8 mouse cellular contexts compared by ENCODE assay signal in the genomic region with DNA sequence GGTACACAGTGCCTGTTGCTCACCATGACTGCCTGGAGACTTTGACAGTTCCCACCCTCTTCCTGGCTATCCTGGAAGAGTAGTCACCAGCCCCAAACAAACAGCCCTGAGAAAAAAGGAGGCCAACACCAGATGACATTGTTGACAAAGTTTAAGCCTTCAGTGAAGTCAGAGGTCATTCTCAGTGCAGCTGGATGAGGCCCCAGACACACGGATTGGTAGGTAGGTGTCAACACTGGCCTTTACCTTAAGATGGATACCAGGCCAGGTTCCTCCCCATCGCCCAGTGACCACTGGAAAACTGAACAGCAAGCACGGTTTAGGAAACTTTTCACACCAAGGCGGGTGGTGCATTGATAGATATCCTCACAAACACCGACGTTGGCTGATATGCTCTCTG. TPM values are rescaled to one million over a fixed set of nuclear protein-coding genes. Genes with fewer than 3 reads are reported as not detected.
DNase-seq lines count a peak whose midpoint lies in the region; ATAC-seq and TF ChIP-seq lines count a peak whose summit lies in the region.

No protein-coding gene starts in this region.

- DNase-seq in gastrocnemius, adult 2 months = no peak
- no peak for DNase-seq in gastrocnemius, adult 18-20 months (ENCODE audit: low spot score)
- DNase-seq in MN1 (ENCODE audit: low spot score) = no peak
- no peak for DNase-seq in left cerebral cortex, adult 18-20 months (ENCODE audit: low spot score in 2 of 2)
- DNase-seq in adrenal gland, postnatal 36 days = no peak

- H3K27me3 ChIP-seq in E14TG2a.4 (ENCODE audit: insufficient read depth, low read length) = peaks cover 59% of the 10 kb centered on the region
- H3K27me3 ChIP-seq in heart, embryonic 14.5 days (ENCODE audit: control insufficient read depth, insufficient read depth, low read length) = no peaks in the 10 kb centered on the region
- H3K27me3 ChIP-seq in liver, embryonic 15.5 days = no peaks in the 10 kb centered on the region

- H3K9ac ChIP-seq in heart, embryonic 14.5 days (ENCODE audit: low read length) = peak overlapping the region; percentile 74
- H3K9ac ChIP-seq in liver, embryonic 15.5 days = peak overlapping the region; percentile 44

- WGBS in heart, embryonic 14.5 days = 11% methylated on average over 6 of the region's 6 CpGs
- 15% methylated on average over 6 of the region's 6 CpGs for WGBS in liver, embryonic 15.5 days (ENCODE audit: insufficient replicate concordance)

- H3K36me3 ChIP-seq in E14TG2a.4 (ENCODE audit: insufficient read depth, low read length) = no peaks in the 10 kb centered on the region
- no peaks in the 10 kb centered on the region for H3K36me3 ChIP-seq in heart, embryonic 14.5 days (ENCODE audit: control insufficient read depth, insufficient read depth, low read length)
- no peaks in the 10 kb centered on the region for H3K36me3 ChIP-seq in liver, embryonic 15.5 days (replicated peaks)

- intact Hi-C loops in gastrocnemius, adult 2 months (cut with DNase I) = no loop called here

- TF ChIP-seq CTCF in gastrocnemius, adult 2 months (IDR thresholded peaks at IDR 0.05) = no peak
- no peak for TF ChIP-seq CTCF in E14TG2a.4 (conservative IDR thresholded peaks at IDR 0.05; ENCODE audit: low read length)

- H3K4me2 ChIP-seq in heart, embryonic 14.5 days (ENCODE audit: low read length) = peak overlapping the region; percentile 75
- H3K4me2 ChIP-seq in liver, embryonic 15.5 days = peak overlapping the region; percentile 80

- peaks cover 55% of the 10 kb centered on the region for H3K4me1 ChIP-seq in E14TG2a.4 (replicated peaks; ENCODE audit: low read depth, low read length)
- H3K4me1 ChIP-seq in heart, embryonic 14.5 days (ENCODE audit: control insufficient read depth in 2 of 2, insufficient read depth in 2 of 2, low read length in 2 of 2) = peaks cover 37 to 42% of the 10 kb centered on the region in 2 experiments
- peaks cover 92% of the 10 kb centered on the region for H3K4me1 ChIP-seq in liver, embryonic 15.5 days (replicated peaks)

- no peak for ATAC-seq in heart, embryonic 14.5 days (ENCODE audit: insufficient number of reproducible peaks, insufficient read depth, low FRiP score, low read depth)
- ATAC-seq in liver, embryonic 15.5 days (ENCODE audit: insufficient read depth) = 0 out of 2 replicates have a peak, but pooled peaks have one; percentile 1

- H3K9me3 ChIP-seq in E14TG2a.4 (ENCODE audit: low read length) = no peaks in the 10 kb centered on the region
- no peaks in the 10 kb centered on the region for H3K9me3 ChIP-seq in heart, embryonic 14.5 days (ENCODE audit: control insufficient read depth, low read length)
- H3K9me3 ChIP-seq in liver, embryonic 15.5 days (replicated peaks) = no peaks in the 10 kb centered on the region

- H3K27ac ChIP-seq in gastrocnemius, adult 2 months = peak overlapping the region; percentile 100
- peak overlapping the region; percentile 91 to 93 for H3K27ac ChIP-seq in heart, embryonic 14.5 days (replicated peaks in 1 of 2; ENCODE audit: control insufficient read depth in 1 of 2, insufficient read depth in 1 of 2, low read depth in 2 of 2, low read length in 2 of 2)
- peak overlapping the region; percentile 95 for H3K27ac ChIP-seq in liver, embryonic 15.5 days (replicated peaks)

- H3K4me3 ChIP-seq in gastrocnemius, adult 2 months = peak overlapping the region; percentile 76
- peak overlapping the region; percentile 77 for H3K4me3 ChIP-seq in E14TG2a.4 (replicated peaks; ENCODE audit: low read length)
- peak overlapping the region; percentile 24 to 46; a peak in 3 of 4 replicates for H3K4me3 ChIP-seq in heart, embryonic 14.5 days (ENCODE audit: control insufficient read depth in 1 of 2, insufficient read depth in 1 of 2, low read depth in 1 of 2, low read length in 2 of 2)
- H3K4me3 ChIP-seq in liver, embryonic 15.5 days (replicated peaks) = peak overlapping the region; percentile 64

RNA-seq across cellular contexts. Expression of a gene that starts 13.4 kb away (rescaled TPM):
- 10 to 100 TPM; 14.1 to 46.8 TPM for total RNA-seq in gastrocnemius, adult 2 months (2021)
- 10 to 100 TPM; 41.2 to 63.7 TPM for total RNA-seq in gastrocnemius, adult 18-20 months (2021)
- polyA plus RNA-seq in heart, embryonic 14.5 days (2014; fragmentation: Nextera tagmentation; extraction: Ambion mirVana) = 34.7 and 36.9 TPM in 2 replicates
- 103 and 108 TPM in 2 replicates for polyA plus RNA-seq in liver, embryonic 15.5 days (2015; fragmentation: Nextera tagmentation; extraction: Ambion mirVana)
- total RNA-seq in left cerebral cortex, adult 18-20 months (2021) = 10 to 100 TPM; 18.7 to 22.2 TPM
- 10 to 100 TPM; 38.7 to 39.1 TPM for total RNA-seq in adrenal gland, postnatal 36 days (2021)

RNA-seq across cellular contexts. Expression of a gene that starts 18.7 kb away (rescaled TPM):
- total RNA-seq in gastrocnemius, adult 2 months (2021) = not detected
- not detected for total RNA-seq in gastrocnemius, adult 18-20 months (2021)
- 0.46 and 0.96 TPM in 2 replicates for polyA plus RNA-seq in heart, embryonic 14.5 days (2014; fragmentation: Nextera tagmentation; extraction: Ambion mirVana)
- 0.07 and 0.20 TPM in 2 replicates for polyA plus RNA-seq in liver, embryonic 15.5 days (2015; fragmentation: Nextera tagmentation; extraction: Ambion mirVana)
- not detected for total RNA-seq in left cerebral cortex, adult 18-20 months (2021)
- not detected for total RNA-seq in adrenal gland, postnatal 36 days (2021)

RNA-seq across cellular contexts. Expression of a gene that starts 55.3 kb away (rescaled TPM):
- total RNA-seq in gastrocnemius, adult 2 months (2021) = 100 to 1,000 TPM in 1 of 2 experiments, 10 to 100 TPM in 1; 53.6 to 322 TPM
- total RNA-seq in gastrocnemius, adult 18-20 months (2021) = 100 to 1,000 TPM in 1 of 2 experiments, 10 to 100 TPM in 1; 41.0 to 107 TPM
- 15.9 and 18.0 TPM in 2 replicates for polyA plus RNA-seq in heart, embryonic 14.5 days (2014; fragmentation: Nextera tagmentation; extraction: Ambion mirVana)
- 2.6 and 3.3 TPM in 2 replicates for polyA plus RNA-seq in liver, embryonic 15.5 days (2015; fragmentation: Nextera tagmentation; extraction: Ambion mirVana)
- total RNA-seq in left cerebral cortex, adult 18-20 months (2021) = 10 to 100 TPM; 27.5 to 28.4 TPM
- 1 to 10 TPM; 9.3 to 9.8 TPM for total RNA-seq in adrenal gland, postnatal 36 days (2021)
